Mouse (Mus musculus) intestine, postnatal 0 days (tissue): ENCODE measurements around the gene Prune2. TPM values are rescaled to one million over a fixed set of nuclear protein-coding genes. Genes with fewer than 3 reads are reported as not detected.
A peak's percentile ranks its signal among the peaks of the same experiment; 100 is the strongest.

Experiments used
- ATAC-seq: fragments of 200-750 bp; cut with Nextera tagmentation; 2 replicates; pipeline ENCODE4 v1.8.0; 2017; ENCODE audit warnings: mild to moderate bottlenecking, moderate TSS enrichment, moderate library complexity
- H3K27ac ChIP-seq: fragments of 300-500 bp; sonication (generic); 2 replicates; pipeline ENCODE4 v1.5.1; 2014; ENCODE audit warnings: mild to moderate bottlenecking, low read depth, low read length, moderate library complexity
- H3K27me3 ChIP-seq: fragments of 300-500 bp; sonication (generic); replicated peaks from 2 replicates; pipeline ENCODE4 v1.6.1; 2014; ENCODE audit warnings: low read length, mixed read lengths; ENCODE audit not compliant: control insufficient read depth, insufficient read depth
- H3K36me3 ChIP-seq: fragments of 300-500 bp; sonication (generic); 2 replicates; pipeline ENCODE4 v1.6.1; 2014; ENCODE audit warnings: mild to moderate bottlenecking, moderate library complexity; ENCODE audit not compliant: control insufficient read depth, insufficient read depth
- H3K4me1 ChIP-seq: fragments of 300-500 bp; sonication (generic); replicated peaks from 2 replicates; pipeline ENCODE4 v1.6.1; 2014; ENCODE audit warnings: antibody characterized with exemption, low read length, mixed read lengths; ENCODE audit not compliant: control insufficient read depth, insufficient read depth
- H3K4me2 ChIP-seq: fragments of 300-500 bp; sonication (generic); replicated peaks from 2 replicates; pipeline ENCODE4 v1.6.1; 2014; ENCODE audit warnings: low read depth, mild to moderate bottlenecking, moderate library complexity
- H3K4me3 ChIP-seq: fragments of 300-500 bp; sonication (generic); 2 replicates; pipeline ENCODE4 v1.5.1; 2014; ENCODE audit warnings: low read depth, low read length
- H3K9ac ChIP-seq: fragments of 300-500 bp; sonication (generic); 2 replicates; pipeline ENCODE4 v1.6.1; 2014; ENCODE audit warnings: mild to moderate bottlenecking, low read depth, low read length
- H3K9me3 ChIP-seq: fragments of 300-500 bp; sonication (generic); 2 replicates; pipeline ENCODE4 v1.6.1; 2016; ENCODE audit warnings: mixed run types; ENCODE audit not compliant: control insufficient read depth
- CTCF ChIP-seq: sonication (generic); IDR thresholded peaks from 2 replicates; pipeline ENCODE4 v1.5.1; 2016; ENCODE audit warnings: low read depth, mild to moderate bottlenecking, control low read depth, antibody characterized with exemption, moderate library complexity
- WGBS: fragments of 180-500 bp; shearing (Covaris S2); extraction: QIAGEN DNeasy Blood & Tissue Kit; methylation state at CpG from one replicate; pipeline ENCODE4 v1.1.7; 2014; 5-methylcytosine and 5-hydroxymethylcytosine counted together
- polyA plus RNA-seq: library from polyadenylated mRNA; unstranded; fragments of >200 nt; fragmentation: Nextera tagmentation; extraction: Ambion mirVana; gene quantifications from 2 replicates; pipeline ENCODE4 v1.2.1, GENCODE M21; 2015

Prune2 gene
- polyA plus RNA-seq, 1 experiment from 2014 or later: 1.1 TPM

- H3K4me3 ChIP-seq: no peak overlapping the region
- TF ChIP-seq CTCF: no peak
- ATAC-seq: no peak
- H3K4me2 ChIP-seq: no peak overlapping the region
- 84% methylated on average over 11 of the region's 11 CpGs for WGBS
- no peaks in the 10 kb centered on the region for H3K27me3 ChIP-seq
- H3K9me3 ChIP-seq: no peaks in the 10 kb centered on the region
- H3K36me3 ChIP-seq: no peaks in the 10 kb centered on the region
- H3K9ac ChIP-seq: no peak overlapping the region
- H3K4me1 ChIP-seq: no peaks in the 10 kb centered on the region
- H3K27ac ChIP-seq: no peak overlapping the region
These were observed 198.2 kb downstream of the Prune2 start for GRCm38 (mm10) chr19:17153911-17154639.

GRCm38 (mm10) chr19:17155216-17155615 is 199.3 kb downstream of the Prune2 start:
- no peaks in the 10 kb centered on the region for H3K4me1 ChIP-seq
- H3K9ac ChIP-seq: no peak overlapping the region
- no peaks in the 10 kb centered on the region for H3K27me3 ChIP-seq
- no peak overlapping the region for H3K4me2 ChIP-seq
- H3K27ac ChIP-seq: no peak overlapping the region
- no peak overlapping the region for H3K4me3 ChIP-seq
- TF ChIP-seq CTCF: no peak
- H3K9me3 ChIP-seq: no peaks in the 10 kb centered on the region
- no peak for ATAC-seq
- no peaks in the 10 kb centered on the region for H3K36me3 ChIP-seq
- WGBS: 72% methylated on average over 2 of the region's 2 CpGs

GRCm38 (mm10) chr19:17159676-17160075 is 203.8 kb downstream of the Prune2 start:
- Histone ChIP-seq H3K27me3 (no peaks in the 10 kb centered on the region), H3K9ac (no peak overlapping the region), H3K4me1 (no peaks in the 10 kb centered on the region), H3K36me3 (no peaks in the 10 kb centered on the region), H3K27ac (no peak overlapping the region), H3K4me2 (no peak overlapping the region), H3K4me3 (no peak overlapping the region), H3K9me3 (no peaks in the 10 kb centered on the region)
- WGBS: 45% methylated on average over 2 of the region's 2 CpGs
- ATAC-seq: no peak
- no peak for TF ChIP-seq CTCF

- H3K27me3 ChIP-seq: no peaks in the 10 kb centered on the region
- WGBS: 78% methylated on average over 2 of the region's 2 CpGs
- no peaks in the 10 kb centered on the region for H3K9me3 ChIP-seq
- no peak for TF ChIP-seq CTCF
- H3K36me3 ChIP-seq: no peaks in the 10 kb centered on the region
- H3K27ac ChIP-seq: no peak overlapping the region
- H3K4me2 ChIP-seq: no peak overlapping the region
- H3K4me3 ChIP-seq: no peak overlapping the region
- no peak for ATAC-seq
- H3K4me1 ChIP-seq: no peaks in the 10 kb centered on the region
- H3K9ac ChIP-seq: no peak overlapping the region
These were observed 204.3 kb downstream of the Prune2 start for GRCm38 (mm10) chr19:17160231-17160630.

GRCm38 (mm10) chr19:17163511-17163953 is 207.6 kb downstream of the Prune2 start:
- Histone ChIP-seq H3K27ac (no peak overlapping the region), H3K27me3 (no peaks in the 10 kb centered on the region), H3K9me3 (no peaks in the 10 kb centered on the region), H3K4me2 (no peak overlapping the region), H3K36me3 (no peaks in the 10 kb centered on the region), H3K9ac (no peak overlapping the region), H3K4me3 (no peak overlapping the region), H3K4me1 (no peaks in the 10 kb centered on the region)
- peak; percentile 31; the same call in 1 of the 2 replicates for ATAC-seq
- WGBS: 11% methylated on average over 13 of the region's 13 CpGs
- TF ChIP-seq CTCF: peak; percentile 88

GRCm38 (mm10) chr19:17166288-17166687 is 210.4 kb downstream of the Prune2 start:
- no peaks in the 10 kb centered on the region for H3K36me3 ChIP-seq
- no peak for ATAC-seq
- no peaks in the 10 kb centered on the region for H3K27me3 ChIP-seq
- no peaks in the 10 kb centered on the region for H3K4me1 ChIP-seq
- H3K27ac ChIP-seq: no peak overlapping the region
- TF ChIP-seq CTCF: no peak
- H3K4me2 ChIP-seq: no peak overlapping the region
- no peak overlapping the region for H3K4me3 ChIP-seq
- 75% methylated on average over 7 of the region's 7 CpGs for WGBS
- H3K9me3 ChIP-seq: no peaks in the 10 kb centered on the region
- no peak overlapping the region for H3K9ac ChIP-seq

- H3K9me3 ChIP-seq: no peaks in the 10 kb centered on the region
- no peak overlapping the region for H3K27ac ChIP-seq
- H3K4me1 ChIP-seq: no peaks in the 10 kb centered on the region
- no peaks in the 10 kb centered on the region for H3K27me3 ChIP-seq
- H3K36me3 ChIP-seq: no peaks in the 10 kb centered on the region
- TF ChIP-seq CTCF: no peak
- WGBS: 76% methylated on average over 9 of the region's 9 CpGs
- no peak for ATAC-seq
- no peak overlapping the region for H3K4me2 ChIP-seq
- no peak overlapping the region for H3K9ac ChIP-seq
- H3K4me3 ChIP-seq: no peak overlapping the region
These were observed 212.3 kb downstream of the Prune2 start for GRCm38 (mm10) chr19:17168186-17168585.
